Mouse (Mus musculus): ENCODE results near the gene Repin1. TPM values are rescaled to one million over a fixed set of nuclear protein-coding genes. Genes with fewer than 3 reads are reported as not detected.
A peak's percentile ranks its signal among the peaks of the same experiment; 100 is the strongest.

Gene Repin1
- polyA plus RNA-seq, 1 experiment from 2014 or later = 47.5 TPM

DNA sequence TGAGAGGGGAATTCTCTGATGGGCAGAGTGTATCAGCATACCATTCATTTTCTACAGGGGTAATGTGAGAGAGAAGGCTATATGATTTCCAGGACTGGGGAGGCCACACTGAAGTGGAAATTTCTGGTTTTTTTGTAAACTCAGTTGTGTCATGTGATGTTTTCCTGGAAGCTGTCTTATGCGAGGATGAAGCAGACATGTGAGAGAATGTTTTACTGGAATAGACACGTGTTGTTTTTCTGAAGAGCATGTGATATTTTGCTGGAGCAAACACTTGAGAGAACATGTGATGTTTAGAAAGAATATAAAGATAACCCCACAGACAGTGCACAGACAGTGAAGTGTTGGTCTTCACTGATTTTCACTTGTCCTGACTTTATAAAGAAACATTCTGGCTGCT, 44.9 kb downstream of the Repin1 start:
- 82% methylated on average over 2 of the region's 2 CpGs for WGBS
- Histone ChIP-seq H3K27ac (ENCODE audit: low read depth, low read length) (no peak overlapping the region), H3K4me2 (ENCODE audit: low read depth) (no peak overlapping the region), H3K9me3 (ENCODE audit: control insufficient read depth, low read length) (no peaks in the 10 kb centered on the region), H3K4me1 (ENCODE audit: control insufficient read depth, insufficient read depth, low read length) (no peaks in the 10 kb centered on the region), H3K36me3 (ENCODE audit: control insufficient read depth, insufficient read depth, low read length) (no peaks in the 10 kb centered on the region), H3K4me3 (ENCODE audit: low read depth, low read length) (no peak overlapping the region), H3K9ac (ENCODE audit: low read length) (no peak overlapping the region), H3K27me3 (ENCODE audit: control insufficient read depth, insufficient read depth, low read length) (no peaks in the 10 kb centered on the region)
- ATAC-seq (ENCODE audit: insufficient read depth, low FRiP score, low TSS enrichment) (no peak), DNase-seq (ENCODE audit: low spot score) (no peak)

- DNase-seq (ENCODE audit: low spot score) (no peak), ATAC-seq (ENCODE audit: insufficient read depth, low FRiP score, low TSS enrichment) (no peak)
- no peaks in the 10 kb centered on the region for H3K9me3 ChIP-seq (ENCODE audit: control insufficient read depth, low read length)
- no peak overlapping the region for H3K27ac ChIP-seq (ENCODE audit: low read depth, low read length)
- no peaks in the 10 kb centered on the region for H3K27me3 ChIP-seq (ENCODE audit: control insufficient read depth, insufficient read depth, low read length)
- H3K9ac ChIP-seq (ENCODE audit: low read length) = no peak overlapping the region
- H3K4me3 ChIP-seq (ENCODE audit: low read depth, low read length) = no peak overlapping the region
- no peaks in the 10 kb centered on the region for H3K36me3 ChIP-seq (ENCODE audit: control insufficient read depth, insufficient read depth, low read length)
- WGBS = 80% methylated on average over 6 of the region's 6 CpGs
- no peaks in the 10 kb centered on the region for H3K4me1 ChIP-seq (ENCODE audit: control insufficient read depth, insufficient read depth, low read length)
- H3K4me2 ChIP-seq (ENCODE audit: low read depth) = no peak overlapping the region
These were observed 47.7 kb downstream of the Repin1 start for GRCm38 (mm10) chr6:48641391-48641790.

DNA sequence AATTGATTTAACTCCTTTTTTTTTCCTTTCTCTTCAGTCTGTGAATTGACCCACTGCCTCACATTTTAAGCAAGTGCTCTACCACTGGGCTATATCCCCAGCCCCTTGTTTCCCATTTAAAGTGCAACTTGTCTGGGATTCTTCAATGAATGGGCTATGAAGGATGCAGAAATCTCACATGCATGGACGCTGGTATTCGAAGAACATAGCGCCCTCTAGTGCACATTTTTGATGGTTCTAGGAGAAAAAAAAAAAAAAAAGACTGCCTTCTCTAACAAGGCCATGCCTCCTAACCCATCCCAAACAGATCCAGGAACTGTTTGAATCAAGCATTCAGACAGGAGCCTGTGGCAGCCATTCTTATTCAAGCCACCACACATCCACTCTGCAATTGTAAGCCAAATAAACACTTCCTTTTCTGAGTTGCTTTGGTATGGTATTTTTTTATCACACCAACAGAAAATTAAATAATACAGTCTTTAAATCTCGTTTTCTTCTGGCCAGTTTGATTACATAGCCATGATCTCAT, 49.1 kb downstream of the Repin1 start:
- H3K4me1 ChIP-seq (ENCODE audit: control insufficient read depth, insufficient read depth, low read length) = no peaks in the 10 kb centered on the region
- 23% methylated on average over 4 of the region's 4 CpGs for WGBS
- no peak overlapping the region for H3K4me3 ChIP-seq (ENCODE audit: low read depth, low read length)
- DNase-seq (ENCODE audit: low spot score) (peak; percentile 49), ATAC-seq (ENCODE audit: insufficient read depth, low FRiP score, low TSS enrichment) (no peak)
- no peak overlapping the region for H3K27ac ChIP-seq (ENCODE audit: low read depth, low read length)
- no peaks in the 10 kb centered on the region for H3K36me3 ChIP-seq (ENCODE audit: control insufficient read depth, insufficient read depth, low read length)
- no peaks in the 10 kb centered on the region for H3K9me3 ChIP-seq (ENCODE audit: control insufficient read depth, low read length)
- H3K9ac ChIP-seq (ENCODE audit: low read length) = no peak overlapping the region
- no peaks in the 10 kb centered on the region for H3K27me3 ChIP-seq (ENCODE audit: control insufficient read depth, insufficient read depth, low read length)
- H3K4me2 ChIP-seq (ENCODE audit: low read depth) = no peak overlapping the region

GRCm38 (mm10) chr6:48645660-48646308, 52.1 kb downstream of the Repin1 start:
- ATAC-seq (ENCODE audit: insufficient read depth, low FRiP score, low TSS enrichment) (no peak), DNase-seq (ENCODE audit: low spot score) (peak; percentile 71)
- no peaks in the 10 kb centered on the region for H3K9me3 ChIP-seq (ENCODE audit: control insufficient read depth, low read length)
- no peak overlapping the region for H3K27ac ChIP-seq (ENCODE audit: low read depth, low read length)
- H3K9ac ChIP-seq (ENCODE audit: low read length) = no peak overlapping the region
- no peaks in the 10 kb centered on the region for H3K27me3 ChIP-seq (ENCODE audit: control insufficient read depth, insufficient read depth, low read length)
- H3K4me2 ChIP-seq (ENCODE audit: low read depth) = no peak overlapping the region
- no peak overlapping the region for H3K4me3 ChIP-seq (ENCODE audit: low read depth, low read length)
- H3K36me3 ChIP-seq (ENCODE audit: control insufficient read depth, insufficient read depth, low read length) = no peaks in the 10 kb centered on the region
- WGBS = 15% methylated on average over 12 of the region's 12 CpGs
- no peaks in the 10 kb centered on the region for H3K4me1 ChIP-seq (ENCODE audit: control insufficient read depth, insufficient read depth, low read length)

GRCm38 (mm10) chr6:48646309-48646690, 52.6 kb downstream of the Repin1 start:
- Histone ChIP-seq H3K27ac (ENCODE audit: low read depth, low read length) (no peak overlapping the region), H3K4me2 (ENCODE audit: low read depth) (no peak overlapping the region), H3K9ac (ENCODE audit: low read length) (no peak overlapping the region), H3K27me3 (ENCODE audit: control insufficient read depth, insufficient read depth, low read length) (no peaks in the 10 kb centered on the region), H3K9me3 (ENCODE audit: control insufficient read depth, low read length) (no peaks in the 10 kb centered on the region), H3K36me3 (ENCODE audit: control insufficient read depth, insufficient read depth, low read length) (no peaks in the 10 kb centered on the region), H3K4me3 (ENCODE audit: low read depth, low read length) (no peak overlapping the region), H3K4me1 (ENCODE audit: control insufficient read depth, insufficient read depth, low read length) (no peaks in the 10 kb centered on the region)
- ATAC-seq (ENCODE audit: insufficient read depth, low FRiP score, low TSS enrichment) = no peak
- DNase-seq (ENCODE audit: low spot score) = no peak
- 80% methylated on average over 4 of the region's 4 CpGs for WGBS

GRCm38 (mm10) chr6:48646995-48647394, 53.3 kb downstream of the Repin1 start, which contains the start of gene Gimap8:
Gene Gimap8 (plus strand): TSS chr6:48647234.
- Histone ChIP-seq H3K36me3 (ENCODE audit: control insufficient read depth, insufficient read depth, low read length) (no peaks in the 10 kb centered on the region), H3K4me1 (ENCODE audit: control insufficient read depth, insufficient read depth, low read length) (no peaks in the 10 kb centered on the region), H3K9ac (ENCODE audit: low read length) (no peak within 1 kb of the TSS), H3K4me3 (ENCODE audit: low read depth, low read length) (no peak within 1 kb of the TSS), H3K9me3 (ENCODE audit: control insufficient read depth, low read length) (no peaks in the 10 kb centered on the region), H3K4me2 (ENCODE audit: low read depth) (no peak within 1 kb of the TSS), H3K27me3 (ENCODE audit: control insufficient read depth, insufficient read depth, low read length) (no peaks in the 10 kb centered on the region), H3K27ac (ENCODE audit: low read depth, low read length) (no peak within 1 kb of the TSS)
- 48% methylated on average over 3 of the region's 3 CpGs for WGBS
- DNase-seq (ENCODE audit: low spot score) (peak; percentile 25), ATAC-seq (ENCODE audit: insufficient read depth, low FRiP score, low TSS enrichment) (no peak)

DNA sequence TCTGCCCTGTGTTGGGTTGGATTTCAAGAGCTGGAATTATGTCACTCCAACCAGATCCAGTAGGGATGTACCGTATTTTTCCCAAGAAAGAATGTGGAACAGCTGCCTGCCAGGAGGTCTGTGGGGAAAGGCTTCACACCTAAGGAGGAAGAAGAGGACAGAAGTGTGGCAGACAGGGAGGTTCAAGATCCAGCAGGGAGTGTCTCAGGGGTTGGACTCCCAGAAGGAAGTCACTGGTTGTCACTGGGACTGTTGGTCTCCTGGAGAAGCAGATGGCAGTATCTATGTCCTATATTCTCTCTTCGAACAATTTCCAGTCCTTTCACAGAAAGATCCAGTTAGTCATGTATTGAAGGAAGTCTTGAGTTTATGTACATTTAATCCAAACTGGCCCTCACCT, 53.9 kb downstream of the Repin1 start:
- DNase-seq (ENCODE audit: low spot score) (no peak), ATAC-seq (ENCODE audit: insufficient read depth, low FRiP score, low TSS enrichment) (no peak)
- Histone ChIP-seq H3K27ac (ENCODE audit: low read depth, low read length) (no peak overlapping the region), H3K27me3 (ENCODE audit: control insufficient read depth, insufficient read depth, low read length) (no peaks in the 10 kb centered on the region), H3K4me3 (ENCODE audit: low read depth, low read length) (no peak overlapping the region), H3K4me1 (ENCODE audit: control insufficient read depth, insufficient read depth, low read length) (no peaks in the 10 kb centered on the region), H3K9ac (ENCODE audit: low read length) (no peak overlapping the region), H3K36me3 (ENCODE audit: control insufficient read depth, insufficient read depth, low read length) (no peaks in the 10 kb centered on the region), H3K4me2 (ENCODE audit: low read depth) (no peak overlapping the region), H3K9me3 (ENCODE audit: control insufficient read depth, low read length) (no peaks in the 10 kb centered on the region)
- 89% methylated on average over 2 of the region's 2 CpGs for WGBS

Other genes starting within 250 kb of the Repin1 start
- 18.0 and 22.9 TPM in 2 replicates for gene Krba1, start 198.3 kb upstream of the Repin1 start, polyA plus RNA-seq (2014; fragmentation: Nextera tagmentation; extraction: Ambion mirVana)
- gene Zfp467, start 148.1 kb upstream of the Repin1 start, polyA plus RNA-seq (2014; fragmentation: Nextera tagmentation; extraction: Ambion mirVana) = 11.4 and 14.4 TPM in 2 replicates
- gene Sspo, start 145.7 kb upstream of the Repin1 start, polyA plus RNA-seq (2014; fragmentation: Nextera tagmentation; extraction: Ambion mirVana) = 0.15 and 0.34 TPM in 2 replicates
- gene Atp6v0e2, start 56.3 kb upstream of the Repin1 start, polyA plus RNA-seq (2014; fragmentation: Nextera tagmentation; extraction: Ambion mirVana) = 59.7 and 70.8 TPM in 2 replicates
- 15.7 and 18.7 TPM in 2 replicates for gene Lrrc61, start 39.1 kb upstream of the Repin1 start, polyA plus RNA-seq (2014; fragmentation: Nextera tagmentation; extraction: Ambion mirVana)
- gene Rarres2, start 21.1 kb upstream of the Repin1 start, polyA plus RNA-seq (2014; fragmentation: Nextera tagmentation; extraction: Ambion mirVana) = 1.6 and 2.8 TPM in 2 replicates
- gene Gm45021, start 4.3 kb upstream of the Repin1 start, polyA plus RNA-seq (2014; fragmentation: Nextera tagmentation; extraction: Ambion mirVana) = not detected in 2 replicates
- gene Gm44965, start 58 bp downstream of the Repin1 start, polyA plus RNA-seq (2014; fragmentation: Nextera tagmentation; extraction: Ambion mirVana) = not detected in 2 replicates
- gene Zfp775, start 8.2 kb downstream of the Repin1 start, polyA plus RNA-seq (2014; fragmentation: Nextera tagmentation; extraction: Ambion mirVana) = 9.3 and 11.0 TPM in 2 replicates
- 1.6 TPM in 2 replicates for gene AI854703, start 32.9 kb downstream of the Repin1 start, polyA plus RNA-seq (2014; fragmentation: Nextera tagmentation; extraction: Ambion mirVana)
- 0.18 and 0.23 TPM in 2 replicates for gene Gimap8, start 53.4 kb downstream of the Repin1 start, polyA plus RNA-seq (2014; fragmentation: Nextera tagmentation; extraction: Ambion mirVana)
- gene Gimap9, start 82.2 kb downstream of the Repin1 start, polyA plus RNA-seq (2014; fragmentation: Nextera tagmentation; extraction: Ambion mirVana) = 3.6 and 4.3 TPM in 2 replicates
- 4.9 and 5.4 TPM in 2 replicates for gene Gimap4, start 90.7 kb downstream of the Repin1 start, polyA plus RNA-seq (2014; fragmentation: Nextera tagmentation; extraction: Ambion mirVana)
- gene Gimap6, start 114.3 kb downstream of the Repin1 start, polyA plus RNA-seq (2014; fragmentation: Nextera tagmentation; extraction: Ambion mirVana) = 13.9 and 14.6 TPM in 2 replicates
- gene Gm28053, start 124.7 kb downstream of the Repin1 start, polyA plus RNA-seq (2014; fragmentation: Nextera tagmentation; extraction: Ambion mirVana) = not detected in 2 replicates
- gene Gimap7, start 124.7 kb downstream of the Repin1 start, polyA plus RNA-seq (2014; fragmentation: Nextera tagmentation; extraction: Ambion mirVana) = not detected in 2 replicates
- 6.4 TPM in 2 replicates for gene Gimap1, start 145.2 kb downstream of the Repin1 start, polyA plus RNA-seq (2014; fragmentation: Nextera tagmentation; extraction: Ambion mirVana)
- 0.99 and 1.7 TPM in 2 replicates for gene Gimap5, start 152.3 kb downstream of the Repin1 start, polyA plus RNA-seq (2014; fragmentation: Nextera tagmentation; extraction: Ambion mirVana)
- not detected in 2 replicates for gene Gimap3, start 177.0 kb downstream of the Repin1 start, polyA plus RNA-seq (2014; fragmentation: Nextera tagmentation; extraction: Ambion mirVana)
- gene Tmem176a, start 247.0 kb downstream of the Repin1 start, polyA plus RNA-seq (2014; fragmentation: Nextera tagmentation; extraction: Ambion mirVana) = 21.7 and 22.8 TPM in 2 replicates
- 49.0 and 59.2 TPM in 2 replicates for gene Tmem176b, start 247.6 kb downstream of the Repin1 start, polyA plus RNA-seq (2014; fragmentation: Nextera tagmentation; extraction: Ambion mirVana)